Mouse (Mus musculus): ENCODE measurements around the gene Prkce. TPM values are rescaled to one million over a fixed set of nuclear protein-coding genes. Genes with fewer than 3 reads are reported as not detected.

Gene Prkce
- polyA plus RNA-seq (2015; fragmentation: Nextera tagmentation; extraction: Ambion mirVana): 42.6 and 45.4 TPM in 2 replicates

- no peaks in the 10 kb centered on the region for H3K9me3 ChIP-seq
- H3K4me1 ChIP-seq: peaks cover 53% of the 10 kb centered on the region
- peak within 1 kb of the TSS; percentile 96 for H3K27ac ChIP-seq (replicated peaks)
- no peaks in the 10 kb centered on the region for H3K36me3 ChIP-seq
- H3K27me3 ChIP-seq: no peaks in the 10 kb centered on the region
- peak within 1 kb of the TSS; percentile 86 for H3K9ac ChIP-seq (replicated peaks)
- peak within 1 kb of the TSS; percentile 80 for H3K4me2 ChIP-seq (replicated peaks)
- H3K4me3 ChIP-seq: peak within 1 kb of the TSS; percentile 87
- ATAC-seq (replicated peaks): peak; percentile 78
- WGBS: under 1% methylated on average over 105 of the region's 115 CpGs
Measured at GRCm38 (mm10) chr17:86167320-86168230, at the start of gene Prkce. Gene Prkce (plus strand): TSS chr17:86167785.

- no peaks in the 10 kb centered on the region for H3K4me1 ChIP-seq
- H3K27ac ChIP-seq (replicated peaks): no peak overlapping the region
- peaks cover 35% of the 10 kb centered on the region for H3K36me3 ChIP-seq
- no peak overlapping the region for H3K4me2 ChIP-seq (replicated peaks)
- 95% methylated on average over 3 of the region's 3 CpGs for WGBS
- no peak overlapping the region for H3K4me3 ChIP-seq
- H3K9me3 ChIP-seq: no peaks in the 10 kb centered on the region
- no peaks in the 10 kb centered on the region for H3K27me3 ChIP-seq
- no peak overlapping the region for H3K9ac ChIP-seq (replicated peaks)
- no peak for ATAC-seq (replicated peaks)
Measured at GRCm38 (mm10) chr17:86123146-86123545, 44.4 kb upstream of the Prkce start.

GRCm38 (mm10) chr17:86125908-86126307 lies 41.7 kb upstream of the Prkce start:
- ATAC-seq (replicated peaks): no peak
- H3K27me3 ChIP-seq: no peaks in the 10 kb centered on the region
- H3K4me3 ChIP-seq: no peak overlapping the region
- H3K36me3 ChIP-seq: peaks cover 43% of the 10 kb centered on the region
- H3K9ac ChIP-seq (replicated peaks): no peak overlapping the region
- 88% methylated on average over 5 of the region's 5 CpGs for WGBS
- no peak overlapping the region for H3K4me2 ChIP-seq (replicated peaks)
- no peak overlapping the region for H3K27ac ChIP-seq (replicated peaks)
- H3K4me1 ChIP-seq: no peaks in the 10 kb centered on the region
- H3K9me3 ChIP-seq: no peaks in the 10 kb centered on the region

GRCm38 (mm10) chr17:86128198-86128597 lies 39.4 kb upstream of the Prkce start:
- H3K4me2 ChIP-seq (replicated peaks): no peak overlapping the region
- H3K27ac ChIP-seq (replicated peaks): no peak overlapping the region
- no peak for ATAC-seq (replicated peaks)
- peaks cover 31% of the 10 kb centered on the region for H3K36me3 ChIP-seq
- no peaks in the 10 kb centered on the region for H3K9me3 ChIP-seq
- H3K4me3 ChIP-seq: no peak overlapping the region
- WGBS: 97% methylated on average over 5 of the region's 5 CpGs
- no peaks in the 10 kb centered on the region for H3K4me1 ChIP-seq
- no peaks in the 10 kb centered on the region for H3K27me3 ChIP-seq
- H3K9ac ChIP-seq (replicated peaks): no peak overlapping the region

GRCm38 (mm10) chr17:86132534-86132933 lies 35.1 kb upstream of the Prkce start:
- 79% methylated on average over 5 of the region's 5 CpGs for WGBS
- H3K27ac ChIP-seq (replicated peaks): no peak overlapping the region
- no peak overlapping the region for H3K4me2 ChIP-seq (replicated peaks)
- H3K4me3 ChIP-seq: no peak overlapping the region
- no peak overlapping the region for H3K9ac ChIP-seq (replicated peaks)
- no peaks in the 10 kb centered on the region for H3K4me1 ChIP-seq
- peaks cover 34% of the 10 kb centered on the region for H3K36me3 ChIP-seq
- no peaks in the 10 kb centered on the region for H3K9me3 ChIP-seq
- H3K27me3 ChIP-seq: no peaks in the 10 kb centered on the region
- ATAC-seq (replicated peaks): no peak

GRCm38 (mm10) chr17:86134461-86134860 lies 33.1 kb upstream of the Prkce start:
- Histone ChIP-seq H3K4me2 (replicated peaks) (no peak overlapping the region), H3K27ac (replicated peaks) (no peak overlapping the region), H3K9ac (replicated peaks) (no peak overlapping the region), H3K4me1 (no peaks in the 10 kb centered on the region), H3K4me3 (no peak overlapping the region), H3K36me3 (peaks cover 35% of the 10 kb centered on the region), H3K27me3 (no peaks in the 10 kb centered on the region), H3K9me3 (no peaks in the 10 kb centered on the region)
- no peak for ATAC-seq (replicated peaks)
- 91% methylated on average over 6 of the region's 6 CpGs for WGBS

GRCm38 (mm10) chr17:86135835-86136234 lies 31.8 kb upstream of the Prkce start:
- Histone ChIP-seq H3K4me3 (no peak overlapping the region), H3K4me1 (no peaks in the 10 kb centered on the region), H3K9me3 (no peaks in the 10 kb centered on the region), H3K9ac (replicated peaks) (no peak overlapping the region), H3K36me3 (peaks cover 33% of the 10 kb centered on the region), H3K27ac (replicated peaks) (no peak overlapping the region), H3K27me3 (no peaks in the 10 kb centered on the region), H3K4me2 (replicated peaks) (no peak overlapping the region)
- WGBS: 82% methylated on average over 10 of the region's 10 CpGs
- no peak for ATAC-seq (replicated peaks)

- H3K4me3 ChIP-seq: peak overlapping the region; percentile 85
- H3K27ac ChIP-seq (replicated peaks): peak overlapping the region; percentile 51
- peak; percentile 87 for ATAC-seq (replicated peaks)
- peaks cover 13% of the 10 kb centered on the region for H3K4me1 ChIP-seq
- 0 out of 2 replicates have a peak, but pooled peaks cover 5% of the 10 kb centered on the region for H3K36me3 ChIP-seq
- peak overlapping the region; percentile 81 for H3K4me2 ChIP-seq (replicated peaks)
- no peaks in the 10 kb centered on the region for H3K9me3 ChIP-seq
- WGBS: under 1% methylated on average over 33 of the region's 33 CpGs
- H3K27me3 ChIP-seq: no peaks in the 10 kb centered on the region
- peak overlapping the region; percentile 67 for H3K9ac ChIP-seq (replicated peaks)
Measured at GRCm38 (mm10) chr17:86144537-86145078, 23.0 kb upstream of the Prkce start.

GRCm38 (mm10) chr17:86145079-86145951 lies 22.3 kb upstream of the Prkce start, which contains the start of gene Srbd1:
Gene Srbd1 (minus strand): TSS chr17:86145175.
- 0 out of 2 replicates have a peak, but pooled peaks cover 5% of the 10 kb centered on the region for H3K36me3 ChIP-seq
- H3K27me3 ChIP-seq: no peaks in the 10 kb centered on the region
- peaks cover 13% of the 10 kb centered on the region for H3K4me1 ChIP-seq
- H3K9ac ChIP-seq (replicated peaks): peak within 1 kb of the TSS; percentile 67
- WGBS: 1% methylated on average over 36 of the region's 45 CpGs
- H3K4me3 ChIP-seq: peak within 1 kb of the TSS; percentile 85
- no peaks in the 10 kb centered on the region for H3K9me3 ChIP-seq
- H3K27ac ChIP-seq (replicated peaks): peak within 1 kb of the TSS; percentile 51
- ATAC-seq (replicated peaks): peak; percentile 96
- peak within 1 kb of the TSS; percentile 81 for H3K4me2 ChIP-seq (replicated peaks)

- ATAC-seq (replicated peaks): no peak
- Histone ChIP-seq H3K27me3 (no peaks in the 10 kb centered on the region), H3K27ac (replicated peaks) (no peak overlapping the region), H3K4me1 (peaks cover 5% of the 10 kb centered on the region; the same call in 1 of the 2 replicates), H3K4me3 (no peak overlapping the region), H3K36me3 (no peaks in the 10 kb centered on the region), H3K9ac (replicated peaks) (no peak overlapping the region), H3K4me2 (replicated peaks) (no peak overlapping the region), H3K9me3 (no peaks in the 10 kb centered on the region; the same call in 1 of the 2 replicates)
- 97% methylated on average over 1 of the region's 1 CpGs for WGBS
Measured at GRCm38 (mm10) chr17:86149726-86150125, 17.9 kb upstream of the Prkce start.

- Histone ChIP-seq H3K4me1 (peaks cover 1% of the 10 kb centered on the region; the same call in 1 of the 2 replicates), H3K4me3 (no peak overlapping the region), H3K27ac (replicated peaks) (no peak overlapping the region), H3K4me2 (replicated peaks) (no peak overlapping the region), H3K9me3 (no peaks in the 10 kb centered on the region; the same call in 1 of the 2 replicates), H3K27me3 (no peaks in the 10 kb centered on the region), H3K36me3 (no peaks in the 10 kb centered on the region), H3K9ac (replicated peaks) (no peak overlapping the region)
- peak; percentile 99 for ATAC-seq (replicated peaks)
- 16% methylated on average over 5 of the region's 5 CpGs for WGBS
Measured at GRCm38 (mm10) chr17:86150867-86151348, 16.7 kb upstream of the Prkce start.

All from forebrain, embryonic 15.5 days (tissue).